Mouse (Mus musculus) heart, embryonic 16.5 days (tissue): ENCODE results near the gene Cdc42ep5. TPM values are rescaled to one million over a fixed set of nuclear protein-coding genes. Genes with fewer than 3 reads are reported as not detected.

Experiments
- ATAC-seq: fragments of 200-750 bp; cut with Nextera tagmentation; replicated peaks from 2 replicates; pipeline ENCODE4 v1.8.0; 2017; ENCODE audit warnings: moderate number of reproducible peaks; ENCODE audit not compliant: insufficient read depth, low FRiP score; ENCODE audit errors: extremely low read depth
- H3K27ac ChIP-seq: fragments of 300-500 bp; sonication (generic); 2 replicates; pipeline ENCODE4 v1.5.1; 2014; ENCODE audit warnings: mild to moderate bottlenecking, low read length, control low read depth, moderate library complexity
- H3K27me3 ChIP-seq: fragments of 300-500 bp; sonication (generic); 2 replicates; pipeline ENCODE4 v1.6.1; 2014; ENCODE audit warnings: low read length, mixed read lengths; ENCODE audit not compliant: control insufficient read depth, insufficient read depth
- H3K36me3 ChIP-seq: fragments of 300-500 bp; sonication (generic); 2 replicates; pipeline ENCODE4 v1.6.1; 2014; ENCODE audit not compliant: control insufficient read depth, insufficient read depth
- H3K4me1 ChIP-seq: fragments of 300-500 bp; sonication (generic); 2 replicates; pipeline ENCODE4 v1.6.1; 2014; ENCODE audit warnings: low read length, mixed read lengths; ENCODE audit not compliant: control insufficient read depth, insufficient read depth
- H3K4me2 ChIP-seq: fragments of 300-500 bp; sonication (generic); 2 replicates; pipeline ENCODE4 v1.6.1; 2014; ENCODE audit warnings: low read depth, mild to moderate bottlenecking, control low read depth, low read length
- H3K4me3 ChIP-seq: fragments of 300-500 bp; sonication (generic); 2 replicates; pipeline ENCODE4 v1.5.1; 2014; ENCODE audit warnings: mild to moderate bottlenecking, control low read depth, low read length
- H3K9ac ChIP-seq: fragments of 300-500 bp; sonication (generic); 2 replicates; pipeline ENCODE4 v1.6.1; 2014; ENCODE audit warnings: low read length, control low read depth
- H3K9me3 ChIP-seq: fragments of 300-500 bp; sonication (generic); replicated peaks from 2 replicates; pipeline ENCODE4 v1.6.1; 2016; ENCODE audit warnings: low read length; ENCODE audit not compliant: control insufficient read depth
- WGBS: fragments of 180-500 bp; shearing (Covaris S2); extraction: QIAGEN DNeasy Blood & Tissue Kit; methylation state at CpG from one replicate; pipeline ENCODE4 v1.1.7; 2014; 5-methylcytosine and 5-hydroxymethylcytosine counted together
- polyA plus RNA-seq: library from polyadenylated mRNA; unstranded; fragments of >200 nt; fragmentation: Nextera tagmentation; extraction: Ambion mirVana; gene quantifications from 2 replicates; pipeline ENCODE4 v1.2.1, GENCODE M21; 2015

The Cdc42ep5 gene
- polyA plus RNA-seq, 1 experiment from 2014 or later, result 22.7 TPM

DNA sequence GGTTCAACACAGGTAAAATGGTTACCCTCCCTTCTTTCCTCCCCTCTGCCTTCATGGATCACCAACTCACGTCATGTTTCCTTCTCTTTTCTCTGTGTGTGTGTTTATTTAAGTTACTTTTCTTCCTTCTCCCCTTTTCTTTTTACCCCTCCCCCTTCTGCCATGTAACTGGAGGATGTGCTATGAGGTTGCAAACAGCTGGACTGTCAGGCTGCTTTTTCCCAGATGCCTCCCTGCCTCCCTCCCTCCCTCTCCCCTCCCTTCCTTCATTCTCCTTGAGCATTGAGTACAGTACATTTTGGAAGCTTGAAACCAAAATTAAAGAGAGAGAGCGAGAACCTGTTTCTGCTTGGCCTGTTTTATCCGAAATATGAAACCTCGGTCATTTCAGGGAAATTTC is 16.8 kb downstream of the Cdc42ep5 start:
- Histone ChIP-seq H3K27ac (peak overlapping the region; percentile 96; the same call in 1 of the 2 replicates), H3K4me1 (peaks cover 24% of the 10 kb centered on the region), H3K4me3 (no peak overlapping the region), H3K4me2 (no peak overlapping the region), H3K27me3 (peaks cover 3% of the 10 kb centered on the region), H3K9me3 (no peaks in the 10 kb centered on the region), H3K36me3 (peaks cover 46% of the 10 kb centered on the region), H3K9ac (no peak overlapping the region)
- WGBS, result 75% methylated on average over 4 of the region's 4 CpGs
- ATAC-seq, result no peak

DNA sequence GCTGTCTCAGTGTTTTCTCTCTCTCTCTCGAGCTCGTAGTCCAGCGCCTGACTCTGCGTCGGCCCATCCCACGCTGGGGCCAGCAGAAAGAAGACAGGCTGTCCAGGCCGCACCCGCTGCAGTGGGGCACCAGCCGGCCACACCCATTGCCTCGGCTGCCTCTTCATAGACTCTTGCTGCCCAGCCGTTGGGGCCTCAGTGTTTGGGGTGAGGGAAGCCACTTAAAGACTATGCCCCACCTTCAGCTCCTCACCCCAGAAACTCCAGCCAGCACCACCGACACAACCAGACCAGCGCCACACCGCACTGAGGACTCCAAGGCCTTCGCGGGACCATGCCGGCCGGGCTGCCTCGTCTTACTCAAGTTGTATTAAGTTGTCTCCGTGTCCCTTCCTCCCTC is 17.3 kb downstream of the Cdc42ep5 start:
- Histone ChIP-seq H3K4me1 (peaks cover 24% of the 10 kb centered on the region), H3K9ac (no peak overlapping the region), H3K9me3 (no peaks in the 10 kb centered on the region), H3K4me2 (no peak overlapping the region), H3K36me3 (peaks cover 50% of the 10 kb centered on the region), H3K27me3 (peaks cover 3% of the 10 kb centered on the region), H3K4me3 (no peak overlapping the region), H3K27ac (no peak overlapping the region)
- no peak for ATAC-seq
- 86% methylated on average over 20 of the region's 20 CpGs for WGBS

DNA sequence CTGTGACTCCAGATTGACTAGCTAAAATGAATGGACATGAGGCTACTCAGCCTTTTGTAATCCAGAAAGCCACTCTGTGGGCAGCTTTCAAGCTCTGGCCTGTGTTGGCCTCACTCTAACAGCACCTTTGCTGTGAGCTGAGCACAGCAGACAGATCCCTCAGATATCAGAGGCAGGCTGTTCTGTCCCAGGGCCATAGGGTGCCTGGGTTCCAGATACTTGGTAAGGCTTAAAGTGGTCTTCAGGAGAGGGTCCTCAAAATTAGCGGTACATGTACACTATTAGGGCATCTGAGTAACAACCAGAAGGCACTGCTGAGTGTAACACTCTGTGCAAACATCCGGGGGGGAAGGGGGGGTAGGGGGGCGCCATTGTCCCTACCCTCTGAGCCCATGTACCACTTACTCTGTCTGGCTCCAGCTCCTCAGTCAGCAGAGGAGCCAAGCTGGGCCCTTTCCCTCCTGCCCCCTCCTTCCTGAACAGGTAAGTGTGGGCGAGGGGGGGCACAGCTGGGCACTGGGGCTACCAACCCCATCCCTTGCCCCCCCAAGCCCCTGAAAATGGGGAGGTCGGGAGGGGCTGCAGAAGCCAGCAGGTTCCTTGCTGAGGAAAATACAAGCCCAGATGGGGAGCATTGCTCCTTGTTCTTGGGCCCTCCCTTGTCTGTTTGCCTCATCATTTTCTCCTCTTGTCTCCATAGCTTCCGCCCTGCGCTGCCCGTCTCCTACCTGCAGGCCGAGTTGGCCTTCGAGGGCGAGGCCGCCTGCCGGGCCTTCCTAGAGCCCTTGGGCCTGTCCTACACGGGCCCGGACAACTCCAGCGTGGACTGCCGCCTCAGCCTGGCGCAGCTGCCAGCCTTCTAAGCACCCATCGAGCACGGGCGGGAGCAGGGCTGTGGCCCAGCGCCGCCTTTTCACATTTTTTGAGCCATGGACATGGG is 18.1 kb downstream of the Cdc42ep5 start:
- ATAC-seq, result no peak
- peaks cover 59% of the 10 kb centered on the region for H3K36me3 ChIP-seq

DNA sequence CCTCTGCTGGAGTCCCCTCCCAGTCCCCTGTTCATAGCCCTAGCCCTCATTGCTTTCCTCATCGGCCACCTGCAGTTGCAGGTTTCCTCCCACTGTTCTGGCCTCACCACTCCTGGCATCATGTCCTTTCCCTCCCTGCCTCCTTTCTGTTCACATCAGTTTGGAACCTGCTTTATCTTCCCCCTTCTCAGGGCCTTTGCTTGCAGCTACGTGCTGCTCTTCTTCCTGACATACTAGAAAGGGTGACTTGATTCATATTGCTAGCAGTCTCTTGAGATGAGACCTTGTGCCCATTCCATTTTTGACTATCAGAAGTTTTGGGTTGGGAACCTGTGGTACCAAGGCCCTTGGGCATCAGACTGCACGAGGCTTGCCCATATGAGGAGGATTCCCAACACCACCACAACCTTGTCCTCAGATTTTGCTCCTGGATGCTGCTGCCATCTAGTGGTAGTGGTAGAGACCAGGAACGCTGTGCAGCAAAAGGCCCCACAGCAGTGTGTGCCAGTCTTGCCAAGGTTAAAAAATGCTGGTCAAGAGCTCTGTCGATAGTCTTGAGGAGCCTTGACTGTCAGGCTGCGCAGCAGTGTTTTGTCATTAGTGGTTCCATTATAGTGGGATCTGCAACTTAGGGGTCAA is 19.0 kb downstream of the Cdc42ep5 start:
- ATAC-seq, result no peak
- Histone ChIP-seq H3K36me3 (peaks cover 67% of the 10 kb centered on the region), H3K27me3 (no peaks in the 10 kb centered on the region; the same call in 1 of the 2 replicates), H3K4me1 (peaks cover 16% of the 10 kb centered on the region), H3K27ac (no peak overlapping the region), H3K4me2 (no peak overlapping the region), H3K9me3 (no peaks in the 10 kb centered on the region), H3K9ac (no peak overlapping the region), H3K4me3 (no peak overlapping the region)
- WGBS, result 68% methylated on average over 6 of the region's 6 CpGs

More for the DNA sequence above, 18.1 kb downstream of the Cdc42ep5 start:
- H3K4me1 ChIP-seq, result peaks cover 24% of the 10 kb centered on the region
- H3K9me3 ChIP-seq, result no peaks in the 10 kb centered on the region
- no peak overlapping the region for H3K4me2 ChIP-seq
- no peak overlapping the region for H3K27ac ChIP-seq
- no peak overlapping the region for H3K9ac ChIP-seq
- peaks cover 3% of the 10 kb centered on the region for H3K27me3 ChIP-seq
- no peak overlapping the region for H3K4me3 ChIP-seq
- WGBS, result 92% methylated on average over 23 of the region's 23 CpGs

DNA sequence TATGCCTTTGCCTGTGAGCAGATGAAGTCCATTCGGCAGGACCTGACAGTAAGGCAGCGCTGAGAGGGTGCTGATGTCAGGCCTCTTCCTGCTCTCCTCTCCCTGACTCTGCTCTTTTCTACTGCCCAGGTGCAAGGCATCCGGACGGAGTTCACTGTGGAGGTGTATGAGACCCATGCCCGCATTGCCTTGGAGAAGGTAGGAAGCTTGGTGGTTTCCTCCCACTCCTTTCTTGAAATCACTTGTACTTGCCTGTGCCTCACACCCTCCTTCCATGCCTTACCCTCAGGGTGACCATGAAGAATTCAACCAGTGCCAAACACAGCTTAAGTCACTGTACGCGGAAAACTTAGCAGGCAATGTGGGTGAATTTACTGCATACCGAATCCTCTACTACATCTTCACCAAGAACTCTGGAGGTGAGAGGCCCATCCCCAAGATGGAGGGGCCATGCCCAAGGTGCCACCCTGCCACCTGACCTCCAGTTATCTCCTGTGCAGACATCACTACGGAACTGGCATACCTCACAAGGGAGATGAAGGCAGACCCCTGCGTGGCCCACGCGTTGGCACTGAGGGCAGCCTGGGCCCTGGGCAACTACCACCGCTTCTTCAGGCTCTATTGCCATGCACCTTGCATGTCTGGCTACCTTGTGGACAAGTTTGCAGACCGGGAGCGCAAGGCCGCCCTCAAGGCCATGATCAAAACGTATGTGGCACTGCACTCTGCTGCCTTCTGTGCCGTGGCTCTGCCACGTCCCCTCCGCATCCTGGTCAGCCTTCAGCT is 19.7 kb downstream of the Cdc42ep5 start:
- ATAC-seq, result no peak
- peaks cover 8% of the 10 kb centered on the region for H3K4me1 ChIP-seq

DNA sequence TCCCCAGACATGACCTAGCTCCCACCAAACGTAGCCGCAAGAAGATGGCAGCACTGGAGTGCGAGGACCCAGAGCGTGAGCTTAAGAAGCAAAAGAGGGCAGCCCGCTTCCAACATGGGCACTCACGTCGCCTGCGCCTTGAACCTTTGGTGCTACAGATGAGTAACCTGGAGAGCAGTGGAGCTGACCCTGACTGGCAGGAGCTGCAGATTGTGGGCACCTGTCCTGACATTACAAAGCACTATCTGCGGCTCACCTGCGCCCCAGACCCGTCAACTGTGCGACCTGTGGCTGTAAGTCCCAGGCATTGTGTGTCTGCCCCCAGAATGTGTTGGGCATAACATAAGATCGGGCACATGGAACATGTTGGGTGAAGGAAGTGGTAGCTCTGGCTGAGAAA is 20.6 kb downstream of the Cdc42ep5 start:
- no peak overlapping the region for H3K9ac ChIP-seq
- peaks cover 8% of the 10 kb centered on the region for H3K4me1 ChIP-seq
- 94% methylated on average over 13 of the region's 13 CpGs for WGBS
- no peaks in the 10 kb centered on the region for H3K27me3 ChIP-seq
- H3K9me3 ChIP-seq, result no peaks in the 10 kb centered on the region
- H3K36me3 ChIP-seq, result peaks cover 83% of the 10 kb centered on the region
- ATAC-seq, result no peak
- H3K27ac ChIP-seq, result no peak overlapping the region
- no peak overlapping the region for H3K4me2 ChIP-seq
- no peak overlapping the region for H3K4me3 ChIP-seq

More for the DNA sequence above, 19.7 kb downstream of the Cdc42ep5 start:
- Histone ChIP-seq H3K36me3 (peaks cover 74% of the 10 kb centered on the region), H3K9me3 (no peaks in the 10 kb centered on the region), H3K4me2 (no peak overlapping the region), H3K27ac (no peak overlapping the region), H3K27me3 (no peaks in the 10 kb centered on the region), H3K4me3 (no peak overlapping the region), H3K9ac (no peak overlapping the region)
- 94% methylated on average over 20 of the region's 20 CpGs for WGBS

DNA sequence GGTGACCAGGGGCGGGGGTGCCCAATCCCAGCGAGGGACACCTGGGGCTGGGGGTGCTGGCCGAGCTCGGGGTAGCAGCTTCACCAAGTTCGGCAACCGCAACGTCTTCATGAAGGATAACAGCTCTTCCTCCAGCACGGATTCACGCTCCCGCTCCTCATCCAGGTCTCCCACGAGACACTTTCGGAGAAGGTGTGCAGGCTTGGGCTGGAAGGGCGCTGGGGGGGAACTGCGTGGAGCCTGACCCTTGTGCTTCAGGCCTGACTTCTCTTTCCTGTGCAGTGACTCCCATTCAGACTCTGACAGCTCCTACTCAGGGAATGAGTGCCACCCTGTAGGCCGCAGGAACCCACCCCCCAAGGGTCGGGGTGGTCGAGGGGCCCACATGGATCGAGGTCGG is 21.2 kb downstream of the Cdc42ep5 start:
- Histone ChIP-seq H3K9ac (no peak overlapping the region), H3K4me2 (no peak overlapping the region), H3K9me3 (no peaks in the 10 kb centered on the region), H3K27ac (no peak overlapping the region), H3K27me3 (no peaks in the 10 kb centered on the region), H3K4me3 (no peak overlapping the region), H3K4me1 (peaks cover 6% of the 10 kb centered on the region), H3K36me3 (peaks cover 88% of the 10 kb centered on the region)
- 93% methylated on average over 19 of the region's 19 CpGs for WGBS
- no peak for ATAC-seq

DNA sequence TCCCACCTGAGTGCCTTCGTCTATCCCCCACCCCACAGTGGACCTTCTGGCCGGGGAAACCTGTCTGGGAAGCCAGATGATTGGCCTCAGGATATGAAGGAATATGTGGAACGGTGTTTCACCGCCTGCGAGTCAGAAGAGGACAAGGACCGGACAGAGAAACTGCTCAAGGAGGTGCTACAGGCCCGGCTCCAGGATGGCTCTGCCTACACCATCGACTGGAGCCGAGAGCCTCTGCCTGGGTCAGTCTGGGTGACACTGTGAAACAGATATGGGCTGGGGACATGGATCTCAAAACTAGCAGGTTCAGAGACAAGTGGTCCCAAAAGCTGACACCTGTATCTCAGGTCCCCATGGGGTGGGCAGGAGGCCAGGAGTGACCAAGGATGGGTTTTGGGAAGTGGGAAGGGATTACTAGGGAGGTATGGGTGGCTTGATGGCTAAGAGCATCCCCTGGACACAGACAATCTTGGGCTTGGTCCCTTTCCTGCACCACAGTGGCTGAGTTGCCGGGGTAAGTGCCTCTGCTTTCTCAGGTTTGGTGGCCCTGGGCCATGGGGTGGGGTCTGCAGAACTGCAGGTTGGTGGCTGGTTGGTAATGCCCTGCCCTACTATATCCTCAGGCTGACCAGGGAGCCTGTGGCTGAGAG is 21.7 kb downstream of the Cdc42ep5 start:
- 93% methylated on average over 10 of the region's 10 CpGs for WGBS
- Histone ChIP-seq H3K9ac (no peak overlapping the region), H3K27ac (no peak overlapping the region), H3K9me3 (no peaks in the 10 kb centered on the region), H3K4me3 (no peak overlapping the region), H3K36me3 (peaks cover 90% of the 10 kb centered on the region), H3K27me3 (no peaks in the 10 kb centered on the region), H3K4me1 (peaks cover 7% of the 10 kb centered on the region), H3K4me2 (no peak overlapping the region)
- no peak for ATAC-seq
